Mouse (Mus musculus) hindbrain, embryonic 10.5 days (tissue): ENCODE measurements around the gene Tnip3. TPM values are rescaled to one million over a fixed set of nuclear protein-coding genes. Genes with fewer than 3 reads are reported as not detected.

ENCODE experiments used
- DNase-seq: peaks from one replicate; pipeline ENCODE4 v3.0.0-alpha.2; 2017; ENCODE audit warnings: low spot score
- H3K27ac ChIP-seq: fragments of 300-500 bp; sonication (generic); 2 replicates; pipeline ENCODE4 v1.5.1; 2016; ENCODE audit warnings: mild to moderate bottlenecking, moderate library complexity
- H3K27me3 ChIP-seq: fragments of 300-500 bp; sonication (generic); 2 replicates; pipeline ENCODE4 v1.6.1; 2016; ENCODE audit warnings: mild to moderate bottlenecking; ENCODE audit not compliant: poor library complexity, insufficient read depth, severe bottlenecking
- H3K36me3 ChIP-seq: fragments of 300-500 bp; sonication (generic); 2 replicates; pipeline ENCODE4 v1.6.1; 2016; ENCODE audit warnings: mild to moderate bottlenecking, moderate library complexity
- H3K4me1 ChIP-seq: fragments of 300-500 bp; sonication (generic); replicated peaks from 2 replicates; pipeline ENCODE4 v1.6.1; 2016; ENCODE audit warnings: mild to moderate bottlenecking
- H3K4me3 ChIP-seq: fragments of 300-500 bp; sonication (generic); 2 replicates; pipeline ENCODE4 v1.5.1; 2016; ENCODE audit warnings: mild to moderate bottlenecking, moderate library complexity
- H3K9me3 ChIP-seq: fragments of 300-500 bp; sonication (generic); 2 replicates; pipeline ENCODE4 v1.6.1; 2016; ENCODE audit warnings: mild to moderate bottlenecking, moderate library complexity
- WGBS: fragments of 180-500 bp; shearing (Covaris S2); methylation state at CpG from one replicate; pipeline ENCODE4 v1.1.7; 2016; 5-methylcytosine and 5-hydroxymethylcytosine counted together
- polyA plus RNA-seq: library from polyadenylated mRNA; unstranded; fragments of >200 nt; fragmentation: Nextera tagmentation; extraction: Ambion mirVana; gene quantifications from 2 replicates; pipeline ENCODE4 v1.2.1, GENCODE M21; 2016

Tnip3 gene
- polyA plus RNA-seq, 1 experiment from 2014 or later: not detected

GRCm38 (mm10) chr6:65670981-65671411 lies 145.9 kb downstream of the Tnip3 start:
- Histone ChIP-seq H3K4me3 (peak overlapping the region; percentile 84), H3K4me1 (peaks cover 37% of the 10 kb centered on the region), H3K27ac (peak overlapping the region; percentile 92), H3K36me3 (no peaks in the 10 kb centered on the region), H3K9me3 (no peaks in the 10 kb centered on the region), H3K27me3 (peaks cover 12% of the 10 kb centered on the region)
- under 1% methylated on average over 21 of the region's 21 CpGs for WGBS
- no peak for DNase-seq

DNA sequence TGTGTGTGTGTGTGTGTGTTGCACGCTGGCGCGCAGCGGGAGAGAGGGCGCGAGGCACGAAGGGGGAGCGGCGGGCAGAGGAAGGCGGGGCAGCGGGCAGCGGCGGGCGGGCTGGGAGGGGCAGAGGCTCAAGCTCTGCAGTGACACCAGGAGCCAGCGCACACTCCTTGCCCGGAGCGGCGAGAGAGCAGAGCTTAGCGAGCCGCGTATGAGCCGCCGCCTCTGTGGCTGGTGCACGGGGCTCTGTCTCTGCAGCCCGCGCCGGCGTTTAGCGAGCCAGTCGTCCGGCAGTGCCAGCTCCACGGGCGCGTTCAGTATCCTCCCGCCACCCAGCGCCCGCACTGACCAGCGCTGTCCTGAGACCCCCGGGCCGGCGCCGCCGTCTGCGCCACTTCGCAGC lies 146.3 kb downstream of the Tnip3 start, which contains the start of gene Ndnf:
TSS of gene Ndnf (plus strand) at position 140 of the 400 bp plus-strand sequence.
- Histone ChIP-seq H3K27ac (peak within 1 kb of the TSS; percentile 92), H3K9me3 (no peaks in the 10 kb centered on the region), H3K4me1 (peaks cover 37% of the 10 kb centered on the region), H3K36me3 (no peaks in the 10 kb centered on the region), H3K4me3 (peak within 1 kb of the TSS; percentile 84), H3K27me3 (peaks cover 12% of the 10 kb centered on the region)
- DNase-seq: peak; percentile 88
- under 1% methylated on average over 35 of the region's 45 CpGs for WGBS

DNA sequence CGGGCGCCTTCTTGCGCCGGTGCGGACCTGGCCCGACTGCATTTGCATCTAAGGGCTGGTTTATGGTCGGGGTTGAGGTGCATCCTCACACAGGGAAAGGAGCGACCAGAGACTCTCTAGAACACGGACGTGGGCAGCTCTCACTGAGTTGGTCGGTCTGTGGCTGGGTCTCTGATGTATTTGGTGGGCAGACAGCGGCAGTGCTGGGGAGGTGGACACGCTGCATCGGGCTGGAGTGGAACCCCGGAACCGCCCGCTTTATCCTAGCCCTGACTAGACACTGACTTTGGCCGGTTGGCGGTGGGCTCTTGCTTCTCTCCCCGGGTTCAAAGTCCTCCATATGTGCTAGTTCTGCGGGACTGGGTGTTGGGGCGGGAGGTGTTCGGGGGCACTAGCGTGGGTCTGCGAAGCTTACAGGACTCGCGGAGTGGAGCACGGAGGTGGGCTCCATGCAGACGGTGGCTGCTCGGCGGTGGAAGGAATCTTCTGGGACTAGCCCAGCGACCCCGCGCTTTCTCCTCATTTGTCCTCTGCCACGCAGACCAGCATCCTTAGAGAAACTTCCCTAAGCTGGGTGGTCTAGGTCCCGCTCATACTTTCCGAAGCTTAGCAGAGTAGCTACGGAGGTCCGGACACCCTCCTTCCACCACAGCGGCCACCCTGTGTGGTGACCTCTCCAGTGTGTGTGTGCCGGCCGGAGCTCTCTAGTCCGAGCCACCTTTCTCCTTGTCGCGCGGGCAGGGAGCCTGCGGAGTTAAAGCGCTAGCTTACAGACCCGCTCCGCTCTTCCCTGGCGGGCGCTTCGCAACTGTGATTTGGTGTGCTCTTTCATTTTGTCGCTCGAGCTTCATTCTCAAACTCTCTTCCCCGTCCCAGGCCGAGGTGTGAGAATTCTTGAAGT lies 147.3 kb downstream of the Tnip3 start:
- H3K4me1 ChIP-seq: peaks cover 37% of the 10 kb centered on the region
- DNase-seq: peak; percentile 70
- peak overlapping the region; percentile 92 for H3K27ac ChIP-seq
- H3K36me3 ChIP-seq: no peaks in the 10 kb centered on the region
- H3K9me3 ChIP-seq: no peaks in the 10 kb centered on the region
- H3K4me3 ChIP-seq: peak overlapping the region; percentile 84
- peaks cover 12% of the 10 kb centered on the region for H3K27me3 ChIP-seq
- WGBS: under 1% methylated on average over 57 of the region's 57 CpGs

Other genes with a start within 250 kb of the Tnip3 start
- gene C130060K24Rik, start 144.2 kb upstream of the Tnip3 start, polyA plus RNA-seq: 3.2 and 4.1 TPM in 2 replicates
- 20.0 and 24.7 TPM in 2 replicates for gene Ndnf, start 146.3 kb downstream of the Tnip3 start, polyA plus RNA-seq